Mouse (Mus musculus): ENCODE measurements around the gene Amfr. TPM values are rescaled to one million over a fixed set of nuclear protein-coding genes. Genes with fewer than 3 reads are reported as not detected.

Gene Amfr
- polyA plus RNA-seq, 1 experiment = 112 TPM

DNA sequence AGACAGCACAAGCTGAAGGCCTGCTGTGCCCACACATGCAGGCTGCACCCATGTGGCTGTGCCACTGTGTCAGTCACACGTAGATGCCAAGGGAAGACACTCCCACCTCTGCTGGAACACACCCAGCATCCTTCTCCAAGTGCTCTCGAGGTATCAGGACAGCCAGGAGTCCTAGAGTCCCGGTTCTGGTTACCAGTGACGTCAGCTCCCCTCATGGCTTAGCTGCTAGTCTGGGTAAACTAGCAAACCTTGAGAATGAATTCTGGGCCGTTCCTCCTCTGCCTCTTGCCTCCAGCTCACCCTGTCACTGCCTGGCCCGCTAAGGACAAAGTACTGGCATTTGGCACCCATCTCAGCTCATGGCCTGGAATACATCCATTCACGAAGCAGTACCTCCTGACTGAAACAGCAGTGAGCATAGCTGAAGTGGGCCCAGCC, 88.7 kb downstream of the Amfr start:
- TF ChIP-seq POLR2A (IDR thresholded peaks at IDR 0.05; ENCODE audit: borderline replicate concordance, extremely low read depth, insufficient read depth, insufficient read length, poor library complexity, severe bottlenecking) (no peak), CTCF (IDR thresholded peaks at IDR 0.05; ENCODE audit: borderline replicate concordance, extremely low read depth, insufficient read depth, insufficient read length) (no peak)
- no peak for DNase-seq (ENCODE audit: low read depth)

Other genes starting within 250 kb of the Amfr start
- 323 and 443 TPM in 2 replicates for gene Gnao1, start 202.9 kb downstream of the Amfr start, polyA plus RNA-seq (2012; rRNA removed)
- 70.7 and 73.4 TPM in 2 replicates for gene Nudt21, start 24.2 kb upstream of the Amfr start, polyA plus RNA-seq (2012; rRNA removed)
- gene Ogfod1, start 24.4 kb upstream of the Amfr start, polyA plus RNA-seq (2012; rRNA removed) = 13.4 and 13.5 TPM in 2 replicates
- gene Bbs2, start 86.1 kb upstream of the Amfr start, polyA plus RNA-seq (2012; rRNA removed) = 55.5 and 62.9 TPM in 2 replicates
- gene Mt4, start 124.4 kb upstream of the Amfr start, polyA plus RNA-seq (2012; rRNA removed) = not detected in 2 replicates
- gene Mt3, start 139.8 kb upstream of the Amfr start, polyA plus RNA-seq (2012; rRNA removed) = 139 and 158 TPM in 2 replicates
- gene Mt2, start 159.8 kb upstream of the Amfr start, polyA plus RNA-seq (2012; rRNA removed) = 15.6 and 32.2 TPM in 2 replicates
- gene Mt1, start 166.2 kb upstream of the Amfr start, polyA plus RNA-seq (2012; rRNA removed) = 38.9 and 76.5 TPM in 2 replicates
- 54.7 and 61.0 TPM in 2 replicates for gene Nup93, start 201.7 kb upstream of the Amfr start, polyA plus RNA-seq (2012; rRNA removed)